Mouse (Mus musculus): ENCODE measurements at regions not wholly inside any gene's neighbourhood (a gene's known extent, or its start where the extent isn't known, plus 50 kb on each side); places are given as distances from the start of the nearest gene placed in this dataset.

DNA sequence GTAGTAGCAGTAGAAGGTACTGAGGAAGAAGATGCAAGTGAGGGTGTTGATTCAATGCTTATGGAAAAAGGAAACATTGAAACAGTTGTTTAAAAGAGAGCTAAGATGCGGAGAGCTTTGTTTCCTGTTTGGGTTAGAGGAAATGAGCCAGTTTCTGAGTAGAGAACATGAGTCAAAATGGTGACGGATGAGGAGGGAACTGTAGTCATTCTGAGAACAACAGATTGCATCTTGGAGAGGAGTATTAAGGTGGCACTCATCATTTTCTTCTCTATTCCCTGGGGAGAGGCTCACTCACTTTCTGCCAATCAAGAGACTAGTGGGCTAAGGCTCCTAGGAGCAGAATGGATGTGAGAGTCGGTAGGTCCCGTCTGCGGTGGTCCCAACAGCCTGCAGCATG lies 69.8 kb upstream of the Lep start:
- TF ChIP-seq CHD2 (IDR thresholded peaks at IDR 0.05; ENCODE audit: low read depth, low read length) (no peak), MAFK (IDR thresholded peaks at IDR 0.05; ENCODE audit: insufficient read depth, low read depth, low read length) (no peak), ZNF384 (IDR thresholded peaks at IDR 0.05; ENCODE audit: low read depth, low read length) (no peak), ZC3H11A (IDR thresholded peaks at IDR 0.05; ENCODE audit: borderline replicate concordance, low read depth, low read length) (no peak), HCFC1 (IDR thresholded peaks at IDR 0.05; ENCODE audit: borderline replicate concordance, insufficient read depth, low read length) (no peak)

All from ES-E14 (cell line).